Comparison of ENCODE assay signal across 8 mouse cellular contexts in genomic region chr7:65388243-65389013, GRCm38 (mm10).
DNase-seq lines count a peak whose midpoint lies in the region; ATAC-seq and TF ChIP-seq lines count a peak whose summit lies in the region.

No protein-coding gene starts in this region.

- H3K27me3 ChIP-seq in embryonic facial prominence, embryonic 15.5 days, result no peaks in the 10 kb centered on the region

- no peak overlapping the region for H3K4me2 ChIP-seq in embryonic facial prominence, embryonic 15.5 days (replicated peaks)

- no peak overlapping the region for H3K9ac ChIP-seq in embryonic facial prominence, embryonic 15.5 days

- peak overlapping the region; percentile 52 for H3K27ac ChIP-seq in gastrocnemius, adult 2 months
- H3K27ac ChIP-seq in embryonic facial prominence, embryonic 15.5 days (replicated peaks), result no peak overlapping the region; the same call in 1 of the 2 replicates

- peak; percentile 70 for ATAC-seq in embryonic facial prominence, embryonic 15.5 days (ENCODE audit: insufficient number of reproducible peaks, low FRiP score, low TSS enrichment, low read depth)

- 0 out of 2 replicates have a peak, but pooled peaks cover 6% of the 10 kb centered on the region for H3K4me1 ChIP-seq in embryonic facial prominence, embryonic 15.5 days
- H3K4me1 ChIP-seq in lung, adult 2 months (ENCODE audit: control insufficient read depth, insufficient read depth, low read length), result peaks cover 12% of the 10 kb centered on the region

- no peak overlapping the region for H3K4me3 ChIP-seq in gastrocnemius, adult 2 months
- no peak overlapping the region for H3K4me3 ChIP-seq in embryonic facial prominence, embryonic 15.5 days (replicated peaks)
- H3K4me3 ChIP-seq in lung, adult 2 months (replicated peaks; ENCODE audit: extremely low read depth, low read depth, low read length), result no peak overlapping the region

- no peak for TF ChIP-seq CTCF in gastrocnemius, adult 2 months (IDR thresholded peaks at IDR 0.05)
- TF ChIP-seq CTCF in lung, adult 2 months (IDR thresholded peaks at IDR 0.05; ENCODE audit: insufficient read depth, low read length), result no peak

- 67% methylated on average over 8 of the region's 8 CpGs for WGBS in embryonic facial prominence, embryonic 15.5 days
- WGBS in lung, adult 2 months, result 54% methylated on average over 8 of the region's 8 CpGs

- intact Hi-C loops in gastrocnemius, adult 2 months (cut with DNase I), result no loop called here
- intact Hi-C loops in gastrocnemius, postnatal 36 days (cut with DNase I), result no loop called here

- H3K36me3 ChIP-seq in embryonic facial prominence, embryonic 15.5 days, result no peaks in the 10 kb centered on the region

- no peaks in the 10 kb centered on the region for H3K9me3 ChIP-seq in embryonic facial prominence, embryonic 15.5 days (replicated peaks)

- no peak for TF ChIP-seq POLR2A in lung, adult 2 months (IDR thresholded peaks at IDR 0.05; ENCODE audit: borderline replicate concordance, extremely low read depth, low read depth, low read length)

- no peak for DNase-seq in gastrocnemius, adult 2 months
- DNase-seq in gastrocnemius, postnatal 36 days, result no peak
- DNase-seq in Muller cell, postnatal 12 days (ENCODE audit: inconsistent ontology term), result peak; percentile 65
- DNase-seq in lung, adult 2 months, result peak; percentile 69
- no peak for DNase-seq in spleen, postnatal 10 days (ENCODE audit: low spot score in 2 of 2)
- no peak for DNase-seq in layer of hippocampus, adult 9-10 months (ENCODE audit: low spot score)
- DNase-seq in thymus, postnatal 14 days, result no peak

Comparison
In these comparisons a context has a peak if more than half of its experiments do, and no peak if none do; other contexts are left out.
1. DNase-seq: peak in Muller cell, postnatal 12 days (single experiment) and lung, adult 2 months (single experiment); none in gastrocnemius, adult 2 months (single experiment), gastrocnemius, postnatal 36 days (0 of 2), spleen, postnatal 10 days (0 of 2), layer of hippocampus, adult 9-10 months (single experiment) and thymus, postnatal 14 days (single experiment).